Mouse (Mus musculus): ENCODE measurements at regions not wholly inside any gene's neighbourhood (a gene's known extent, or its start where the extent isn't known, plus 50 kb on each side); places are given as distances from the start of the nearest gene placed in this dataset.

DNA sequence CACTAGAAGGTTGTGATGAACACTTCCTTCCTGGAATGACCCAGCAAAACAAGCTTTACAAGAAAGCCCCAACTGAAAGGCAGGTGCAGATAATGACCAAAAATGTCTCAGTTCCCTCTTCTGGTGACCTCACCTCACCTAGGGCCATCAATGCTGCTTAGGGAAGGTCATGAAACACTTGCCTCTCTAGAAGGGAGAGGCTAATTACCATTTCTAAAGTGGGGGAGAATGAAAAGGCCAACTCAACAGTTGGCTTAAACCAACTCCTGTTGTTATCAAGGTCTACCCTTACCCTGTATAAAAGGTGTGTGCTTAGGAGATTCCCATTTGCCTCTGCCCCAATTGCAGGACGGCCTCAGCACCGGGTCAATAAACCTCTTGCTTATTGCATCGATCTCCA, 1156.7 kb downstream of the Mrps31 start:
- Histone ChIP-seq H3K27me3 (ENCODE audit: insufficient read depth, low read length) (no peaks in the 10 kb centered on the region), H3K4me3 (replicated peaks; ENCODE audit: low read length) (no peak overlapping the region), H3K36me3 (ENCODE audit: insufficient read depth, low read length) (no peaks in the 10 kb centered on the region; the same call in 1 of the 2 replicates), H3K4me1 (replicated peaks; ENCODE audit: low read depth, low read length) (peaks cover 15% of the 10 kb centered on the region), H3K9me3 (ENCODE audit: low read length) (peaks cover 60% of the 10 kb centered on the region)
- TF ChIP-seq CTCF (conservative IDR thresholded peaks at IDR 0.05; ENCODE audit: low read length) (no peak), NANOG (IDR thresholded peaks at IDR 0.05; ENCODE audit: borderline replicate concordance, low read length) (no peak), POU5F1 (IDR thresholded peaks at IDR 0.05; ENCODE audit: borderline replicate concordance, low read length) (no peak)

DNA sequence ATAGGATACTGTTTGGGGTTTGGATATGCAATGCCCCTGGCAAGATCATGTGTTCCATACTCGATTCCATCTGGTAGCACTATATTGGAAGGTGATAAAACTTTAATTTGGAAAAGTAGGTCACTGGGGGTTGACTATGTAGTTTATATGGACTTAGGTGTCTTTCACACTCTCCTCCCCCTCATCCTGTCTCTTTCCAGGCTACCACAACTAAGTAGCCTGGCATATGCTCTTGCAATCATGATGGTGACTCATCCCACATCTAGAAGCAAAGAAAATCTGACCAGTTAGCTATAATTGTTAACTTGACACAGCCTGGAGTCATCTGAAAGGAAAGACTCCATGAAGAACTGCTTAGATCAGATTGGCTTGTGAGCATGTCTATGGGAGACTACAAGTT, 1154.3 kb downstream of the Adam3 start:
- H3K36me3 ChIP-seq (ENCODE audit: insufficient read depth, low read length), result no peaks in the 10 kb centered on the region
- peaks cover 10% of the 10 kb centered on the region for H3K4me1 ChIP-seq (replicated peaks; ENCODE audit: low read depth, low read length)
- H3K4me3 ChIP-seq (replicated peaks; ENCODE audit: low read length), result no peak overlapping the region
- H3K27me3 ChIP-seq (ENCODE audit: insufficient read depth, low read length), result no peaks in the 10 kb centered on the region
- H3K9me3 ChIP-seq (ENCODE audit: low read length), result peaks cover 26% of the 10 kb centered on the region
- no peak for TF ChIP-seq POU5F1 (IDR thresholded peaks at IDR 0.05; ENCODE audit: borderline replicate concordance, low read length)

- H3K27me3 ChIP-seq (ENCODE audit: insufficient read depth, low read length), result no peaks in the 10 kb centered on the region
- H3K36me3 ChIP-seq (ENCODE audit: insufficient read depth, low read length), result no peaks in the 10 kb centered on the region
- TF ChIP-seq NANOG (IDR thresholded peaks at IDR 0.05; ENCODE audit: borderline replicate concordance, low read length), result no peak
- TF ChIP-seq CTCF (conservative IDR thresholded peaks at IDR 0.05; ENCODE audit: low read length), result no peak
- no peak for TF ChIP-seq POU5F1 (IDR thresholded peaks at IDR 0.05; ENCODE audit: borderline replicate concordance, low read length)
- H3K4me3 ChIP-seq (replicated peaks; ENCODE audit: low read length), result no peak overlapping the region
- no peaks in the 10 kb centered on the region for H3K9me3 ChIP-seq (ENCODE audit: low read length)
- H3K4me1 ChIP-seq (replicated peaks; ENCODE audit: low read depth, low read length), result no peaks in the 10 kb centered on the region
Observed at GRCm38 (mm10) chr8:23580106-23580505, 1145.5 kb downstream of the Adam3 start.

DNA sequence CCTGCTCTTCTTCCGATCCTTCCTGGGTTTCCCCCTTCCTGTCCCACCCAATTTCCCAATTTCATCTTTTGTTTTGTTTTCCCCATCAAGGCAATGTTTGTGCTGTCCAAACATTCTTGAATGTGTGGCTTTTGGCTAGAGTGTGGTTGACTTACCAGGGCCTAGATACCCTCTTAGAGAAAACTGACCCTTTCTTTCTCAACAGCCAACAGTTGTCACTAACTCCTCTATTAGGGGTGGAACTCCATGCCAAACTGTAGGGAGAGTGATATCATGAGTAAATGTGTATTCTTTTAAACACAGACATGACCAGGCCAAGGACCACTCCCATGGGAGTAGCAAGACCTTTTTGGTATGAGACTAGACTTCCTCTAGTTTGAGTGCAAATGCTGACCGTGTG, 1145.0 kb downstream of the Adam3 start:
- TF ChIP-seq NANOG (IDR thresholded peaks at IDR 0.05; ENCODE audit: borderline replicate concordance, low read length), result no peak
- no peak for TF ChIP-seq POU5F1 (IDR thresholded peaks at IDR 0.05; ENCODE audit: borderline replicate concordance, low read length)
- TF ChIP-seq CTCF (conservative IDR thresholded peaks at IDR 0.05; ENCODE audit: low read length), result no peak
- H3K36me3 ChIP-seq (ENCODE audit: insufficient read depth, low read length), result no peaks in the 10 kb centered on the region
- no peak overlapping the region for H3K4me3 ChIP-seq (replicated peaks; ENCODE audit: low read length)
- no peaks in the 10 kb centered on the region for H3K9me3 ChIP-seq (ENCODE audit: low read length)
- no peaks in the 10 kb centered on the region for H3K4me1 ChIP-seq (replicated peaks; ENCODE audit: low read depth, low read length)
- no peaks in the 10 kb centered on the region for H3K27me3 ChIP-seq (ENCODE audit: insufficient read depth, low read length)
